Mouse (Mus musculus) layer of hippocampus, adult 9-11 months (tissue): ENCODE measurements at regions not wholly inside any gene's neighbourhood (a gene's known extent, or its start where the extent isn't known, plus 50 kb on each side); places are given as distances from the start of the nearest gene placed in this dataset.

ENCODE experiments used
- DNase-seq: peaks from one replicate; pipeline ENCODE4 v3.0.0; 2022

- no peak for DNase-seq
These were observed 122.8 kb upstream of the Efna5 start for GRCm38 (mm10) chr17:63003911-63004310.

- no peak for DNase-seq
These were observed 121.6 kb upstream of the Efna5 start for GRCm38 (mm10) chr17:63002729-63003128.

- no peak for DNase-seq
These were observed 120.8 kb upstream of the Efna5 start for GRCm38 (mm10) chr17:63001898-63002297.

- no peak for DNase-seq
These were observed 116.6 kb upstream of the Efna5 start for GRCm38 (mm10) chr17:62997691-62998090.

GRCm38 (mm10) chr17:62995316-62995715, 114.2 kb upstream of the Efna5 start:
- DNase-seq = no peak

- no peak for DNase-seq
These were observed 111.9 kb upstream of the Efna5 start for GRCm38 (mm10) chr17:62992977-62993376.

GRCm38 (mm10) chr17:62986304-62986703, 105.2 kb upstream of the Efna5 start:
- DNase-seq = no peak

- DNase-seq = no peak
These were observed 99.2 kb upstream of the Efna5 start for GRCm38 (mm10) chr17:62980337-62980736.

- DNase-seq = no peak
These were observed 96.4 kb upstream of the Efna5 start for GRCm38 (mm10) chr17:62977561-62977960.

GRCm38 (mm10) chr17:62977136-62977535, 96.0 kb upstream of the Efna5 start:
- DNase-seq = no peak

- no peak for DNase-seq
These were observed 93.6 kb upstream of the Efna5 start for GRCm38 (mm10) chr17:62974627-62975279.

- no peak for DNase-seq
These were observed 87.9 kb upstream of the Efna5 start for GRCm38 (mm10) chr17:62969025-62969424.

- DNase-seq = no peak
These were observed 82.7 kb upstream of the Efna5 start for GRCm38 (mm10) chr17:62963824-62964223.

- no peak for DNase-seq
These were observed 81.1 kb upstream of the Efna5 start for GRCm38 (mm10) chr17:62962292-62962618.

- DNase-seq = no peak
These were observed 80.6 kb upstream of the Efna5 start for GRCm38 (mm10) chr17:62961596-62962291.

GRCm38 (mm10) chr17:62959146-62959545, 78.0 kb upstream of the Efna5 start:
- DNase-seq = no peak

- peak; percentile 79 for DNase-seq
These were observed 66.5 kb upstream of the Efna5 start for GRCm38 (mm10) chr17:62947537-62948193.

- DNase-seq = no peak
These were observed 59.6 kb upstream of the Efna5 start for GRCm38 (mm10) chr17:62940573-62941252.

- DNase-seq = no peak
These were observed 58.9 kb upstream of the Efna5 start for GRCm38 (mm10) chr17:62939930-62940572.

GRCm38 (mm10) chr17:62939171-62939570, 58.1 kb upstream of the Efna5 start:
- DNase-seq = peak; percentile 16
